Mouse (Mus musculus) ES-Bruce4 (cell line): ENCODE results near the gene Trmt10b. TPM values are rescaled to one million over a fixed set of nuclear protein-coding genes. Genes with fewer than 3 reads are reported as not detected.

Experiments used
- H3K27ac ChIP-seq: 2 replicates; pipeline ENCODE4 v1.5.1; 2012; ENCODE audit warnings: low read length, inconsistent platforms; ENCODE audit not compliant: insufficient read depth
- H3K27me3 ChIP-seq: 2 replicates; pipeline ENCODE4 v1.6.1; 2012; ENCODE audit warnings: mild to moderate bottlenecking, low read length, inconsistent platforms; ENCODE audit not compliant: control insufficient read depth, poor library complexity, insufficient read depth, severe bottlenecking
- H3K36me3 ChIP-seq: 2 replicates; pipeline ENCODE4 v1.6.1; 2012; ENCODE audit warnings: inconsistent platforms, mild to moderate bottlenecking, low read length, moderate library complexity; ENCODE audit not compliant: control insufficient read depth, poor library complexity, insufficient read depth, severe bottlenecking
- H3K4me1 ChIP-seq: one replicate; pipeline ENCODE4 v1.8.1; 2011; ENCODE audit warnings: low read length; ENCODE audit not compliant: control insufficient read depth, insufficient read depth
- H3K4me3 ChIP-seq: 2 replicates; pipeline ENCODE4 v1.5.1; 2011; ENCODE audit warnings: low read depth, mild to moderate bottlenecking, low read length
- H3K9ac ChIP-seq: 2 replicates; pipeline ENCODE4 v1.6.1; 2012; ENCODE audit warnings: low read depth, mild to moderate bottlenecking, inconsistent platforms; ENCODE audit not compliant: poor library complexity, severe bottlenecking
- H3K9me3 ChIP-seq: replicated peaks from 2 replicates; pipeline ENCODE4 v1.6.1; 2012; ENCODE audit warnings: mild to moderate bottlenecking, low read length, inconsistent platforms; ENCODE audit not compliant: control insufficient read depth, poor library complexity, insufficient read depth, severe bottlenecking
- CTCF ChIP-seq: IDR thresholded peaks from one replicate; pipeline ENCODE4 v1.8.1; 2011; ENCODE audit warnings: low read depth, low read length
- EP300 ChIP-seq: IDR thresholded peaks from 2 replicates; pipeline ENCODE4 v1.6.1; 2011; ENCODE audit warnings: low read depth, low read length; ENCODE audit not compliant: insufficient read depth
- POLR2A ChIP-seq: IDR thresholded peaks from one replicate; pipeline ENCODE4 v1.8.1; 2011; ENCODE audit warnings: low read length; ENCODE audit not compliant: insufficient read depth
- polyA plus RNA-seq: library from polyadenylated mRNA; stranded (reverse); fragments of >200 nt; gene quantifications from 2 replicates; pipeline ENCODE4 v1.2.4, GENCODE M21; 2011; ENCODE audit warnings: low read depth; ENCODE audit not compliant: missing spikeins, insufficient read depth, insufficient read length

Gene Trmt10b
- 19.7 and 19.8 TPM in 2 replicates for polyA plus RNA-seq

DNA sequence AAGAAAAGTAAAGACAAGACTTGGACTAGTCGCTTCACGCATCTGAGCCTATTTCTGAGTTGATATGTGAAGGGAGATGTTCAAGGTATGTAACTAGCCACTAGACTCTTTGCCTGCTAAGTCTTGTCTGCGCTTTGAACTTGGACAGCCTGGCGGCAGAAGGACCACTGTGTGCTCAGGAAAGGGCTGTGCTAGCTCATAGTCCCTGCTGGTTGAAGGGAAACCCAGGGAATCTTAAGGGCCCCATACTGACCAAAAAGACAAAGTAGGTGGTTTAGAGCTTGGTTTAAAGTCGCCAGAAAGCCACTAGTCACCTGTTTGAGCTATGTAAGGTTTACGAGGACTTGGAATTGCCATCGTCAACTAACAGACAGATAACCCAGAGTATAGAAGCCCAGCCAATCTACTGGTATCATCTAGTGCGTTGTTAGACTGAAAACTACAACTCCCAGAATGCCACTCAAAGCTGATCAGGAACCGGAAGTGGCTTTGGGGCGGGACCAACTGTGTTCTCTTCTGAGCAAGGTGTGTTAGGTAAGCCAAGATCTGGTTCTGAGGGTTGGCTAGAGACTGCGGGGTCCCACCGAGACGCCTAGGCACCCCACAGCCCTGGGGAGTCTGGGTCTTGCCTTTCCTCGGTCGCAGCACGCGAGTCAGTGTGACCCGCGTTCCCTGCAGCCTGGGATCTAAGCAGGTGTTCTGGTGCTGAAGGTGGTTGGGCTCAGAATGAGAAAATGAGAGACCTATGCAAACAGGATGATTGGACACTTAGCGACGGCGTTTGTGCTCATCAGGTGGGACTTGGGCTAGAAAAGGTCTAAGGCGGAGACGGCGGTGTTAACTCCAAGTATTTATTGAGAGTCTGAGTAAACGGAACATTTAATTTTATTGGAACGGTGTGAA is at the start of gene Trmt10b:
Gene Trmt10b, plus strand, starts transcription at position 466 of the 903 bp plus-strand sequence.
- H3K4me1 ChIP-seq = no peaks in the 10 kb centered on the region
- TF ChIP-seq POLR2A (peak; percentile 52), EP300 (no peak)
- H3K27me3 ChIP-seq = no peaks in the 10 kb centered on the region
- H3K4me3 ChIP-seq = peak within 1 kb of the TSS; percentile 88
- peak within 1 kb of the TSS; percentile 70 for H3K9ac ChIP-seq
- peaks cover 6% of the 10 kb centered on the region; the same call in 1 of the 2 replicates for H3K36me3 ChIP-seq
- no peaks in the 10 kb centered on the region for H3K9me3 ChIP-seq
- H3K27ac ChIP-seq = no peak within 1 kb of the TSS

DNA sequence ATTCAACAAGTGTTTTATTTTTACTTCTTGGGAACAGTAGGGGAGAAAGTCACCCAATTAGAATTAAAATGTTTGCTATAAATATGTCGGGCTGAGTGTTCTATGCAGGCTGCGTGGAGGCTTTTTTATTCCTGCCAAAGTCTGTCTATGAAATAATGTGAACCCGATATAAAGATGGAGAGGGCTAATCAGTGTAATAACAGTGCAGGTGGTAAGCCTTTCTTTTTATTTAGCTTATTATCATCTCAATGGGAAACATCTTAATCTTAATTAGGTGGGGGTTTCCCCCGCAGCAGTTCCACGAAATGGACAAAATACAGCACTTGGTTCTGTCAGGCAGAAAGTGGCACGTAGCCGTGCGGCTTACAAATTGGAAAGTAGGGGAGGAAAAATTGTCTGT is 45.7 kb upstream of the Trmt10b start:
- H3K27ac ChIP-seq = no peak overlapping the region
- no peaks in the 10 kb centered on the region for H3K36me3 ChIP-seq
- H3K9me3 ChIP-seq = no peaks in the 10 kb centered on the region
- H3K9ac ChIP-seq = no peak overlapping the region
- no peaks in the 10 kb centered on the region for H3K27me3 ChIP-seq
- no peaks in the 10 kb centered on the region for H3K4me1 ChIP-seq
- H3K4me3 ChIP-seq = no peak overlapping the region
- no peak for TF ChIP-seq EP300
- TF ChIP-seq CTCF = no peak
- TF ChIP-seq POLR2A = no peak

DNA sequence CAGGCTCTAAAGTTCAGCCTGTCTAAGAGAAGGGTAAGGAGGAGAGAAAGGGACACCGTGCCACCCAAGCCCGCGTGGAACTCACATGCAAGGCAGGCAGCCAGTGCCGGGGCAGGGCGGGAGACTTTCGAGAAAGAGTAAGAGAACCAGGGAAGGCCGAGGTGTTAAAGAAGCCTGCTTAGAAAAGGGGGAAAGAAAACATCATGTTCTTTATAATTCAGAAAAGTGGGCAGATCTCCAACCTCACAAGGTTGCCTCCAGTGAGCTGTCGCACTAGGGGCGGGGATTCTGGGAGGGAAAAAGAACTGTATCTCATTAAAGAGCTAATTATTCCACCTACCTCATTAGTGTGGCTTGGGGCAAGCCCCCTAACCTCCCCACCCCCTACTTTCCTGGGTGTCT is 44.1 kb upstream of the Trmt10b start:
- H3K4me3 ChIP-seq = no peak overlapping the region
- no peak for TF ChIP-seq POLR2A
- TF ChIP-seq CTCF = no peak
- TF ChIP-seq EP300 = no peak
- no peaks in the 10 kb centered on the region for H3K9me3 ChIP-seq
- no peak overlapping the region for H3K9ac ChIP-seq
- no peaks in the 10 kb centered on the region for H3K27me3 ChIP-seq
- H3K36me3 ChIP-seq = no peaks in the 10 kb centered on the region
- H3K27ac ChIP-seq = no peak overlapping the region
- H3K4me1 ChIP-seq = no peaks in the 10 kb centered on the region

DNA sequence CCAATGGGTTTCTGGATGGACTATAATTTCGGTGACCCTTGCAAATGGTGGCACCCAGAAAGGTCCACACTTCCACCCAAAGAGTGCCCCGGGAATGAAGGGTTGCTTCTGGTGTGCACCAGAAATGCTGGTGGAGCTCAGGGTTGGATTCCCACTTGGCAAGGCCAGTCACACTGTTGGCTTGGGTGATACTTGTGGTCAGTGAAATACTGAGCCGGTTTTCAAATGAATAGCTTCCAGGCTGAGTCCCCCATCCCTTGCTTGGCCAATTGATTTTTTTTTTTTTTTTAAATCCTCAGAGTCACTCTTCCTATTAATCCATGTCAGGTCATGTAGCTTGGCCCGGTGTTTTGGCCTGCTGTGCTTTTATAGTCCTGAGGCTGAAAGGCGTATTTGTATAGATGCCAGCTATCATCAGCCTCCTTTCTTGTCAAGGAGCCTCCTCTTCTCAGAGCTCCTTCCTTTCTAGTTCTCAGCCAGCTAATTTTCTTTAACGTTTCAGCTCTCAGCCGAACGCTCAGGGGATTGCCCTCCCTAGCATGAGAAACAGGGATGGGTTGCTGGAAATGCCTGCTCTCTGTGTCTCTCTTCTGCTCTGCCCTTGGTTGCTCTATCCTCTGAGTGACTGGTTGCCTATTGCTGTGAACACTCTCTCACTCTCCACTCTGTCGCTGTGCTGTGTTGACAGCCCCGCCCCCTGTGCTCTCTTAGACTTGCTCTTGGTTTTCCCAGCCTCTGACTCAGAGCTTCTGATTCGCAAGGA is 42.9 kb upstream of the Trmt10b start:
- Histone ChIP-seq H3K36me3 (no peaks in the 10 kb centered on the region), H3K9ac (no peak overlapping the region), H3K9me3 (no peaks in the 10 kb centered on the region), H3K27ac (no peak overlapping the region), H3K4me3 (no peak overlapping the region), H3K27me3 (no peaks in the 10 kb centered on the region), H3K4me1 (no peaks in the 10 kb centered on the region)
- TF ChIP-seq EP300 (no peak), POLR2A (no peak), CTCF (no peak)

DNA sequence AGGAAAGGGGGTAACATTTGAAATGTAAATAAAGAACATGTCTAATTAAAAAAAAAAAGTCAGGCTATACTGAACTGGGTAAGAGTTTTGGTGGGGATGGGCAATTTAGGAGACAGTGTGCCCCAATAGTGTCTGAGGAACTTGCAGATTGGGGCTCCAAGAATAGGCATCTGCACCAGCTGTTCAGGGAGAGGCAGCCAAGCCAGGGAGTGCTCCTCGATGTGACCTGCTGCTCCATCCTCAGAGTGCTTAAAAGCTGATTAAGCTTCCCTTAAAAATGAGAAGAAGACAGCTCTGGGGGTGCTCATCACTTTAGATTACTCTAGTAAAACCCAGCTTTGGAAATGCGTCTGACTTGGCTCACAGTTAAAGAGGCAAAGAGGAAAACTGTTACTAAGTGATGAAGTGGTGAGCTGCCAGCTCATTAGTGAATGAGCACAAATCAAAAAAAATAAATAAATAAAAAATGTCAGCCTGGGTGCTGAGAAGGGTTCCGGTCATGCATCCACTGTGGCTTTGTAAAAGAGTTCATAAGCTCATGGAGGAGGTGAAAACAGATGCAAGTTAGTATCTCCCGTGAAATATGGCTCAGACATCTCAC is 37.6 kb upstream of the Trmt10b start:
- H3K4me1 ChIP-seq = no peaks in the 10 kb centered on the region
- no peak overlapping the region for H3K4me3 ChIP-seq
- no peak overlapping the region for H3K27ac ChIP-seq
- no peaks in the 10 kb centered on the region for H3K36me3 ChIP-seq
- no peaks in the 10 kb centered on the region for H3K27me3 ChIP-seq
- TF ChIP-seq CTCF (no peak), EP300 (no peak), POLR2A (no peak)
- no peak overlapping the region for H3K9ac ChIP-seq
- H3K9me3 ChIP-seq = no peaks in the 10 kb centered on the region
